Mouse (Mus musculus) cortical plate, adult 2 months (tissue): ENCODE measurements around the gene Robo1.

Source experiments
- CTCF ChIP-seq: fragments of 200-500 bp; IDR thresholded peaks from 2 replicates; pipeline ENCODE4 v1.5.1; 2011; ENCODE audit warnings: mild to moderate bottlenecking, control low read depth, low read length; ENCODE audit not compliant: insufficient read depth; ENCODE audit errors: extremely low read depth
- POLR2A ChIP-seq: fragments of 200-500 bp; IDR thresholded peaks from 2 replicates; pipeline ENCODE4 v1.6.1; 2011; ENCODE audit warnings: mild to moderate bottlenecking, low read length, control low read depth; ENCODE audit not compliant: insufficient read depth; ENCODE audit errors: extremely low read depth

- TF ChIP-seq POLR2A (no peak), CTCF (no peak)
Measured at GRCm38 (mm10) chr16:72788017-72788416, 479.9 kb downstream of the Robo1 start.
